Mouse (Mus musculus): Measurements from ENCODE around the gene Olfr1026.

Olfr1026 gene

GRCm38 (mm10) chr2:85921258-85921657 lies at the start of gene Olfr1026:
Gene Olfr1026 (plus strand): TSS chr2:85921558.
- DNase-seq, result no peak

GRCm38 (mm10) chr2:85885340-85885739 lies 36.0 kb upstream of the Olfr1026 start, which contains the start of gene Olfr1023:
Gene Olfr1023 (plus strand): TSS chr2:85885640.
- DNase-seq, result no peak

GRCm38 (mm10) chr2:85904952-85905351 lies 16.4 kb upstream of the Olfr1026 start, which contains the start of gene Olfr1024:
Gene Olfr1024 (minus strand): TSS chr2:85905052.
- no peak for DNase-seq

GRCm38 (mm10) chr2:85913197-85913596 lies 8.2 kb upstream of the Olfr1026 start:
- DNase-seq, result no peak

- no peak for DNase-seq
These were observed 6.5 kb upstream of the Olfr1026 start, which contains the start of gene Olfr1025-ps1 for GRCm38 (mm10) chr2:85914893-85915292. Gene Olfr1025-ps1 (plus strand): TSS chr2:85915193.

- no peak for DNase-seq
These were observed 28.8 kb downstream of the Olfr1026 start, which contains the start of gene Olfr1028 for GRCm38 (mm10) chr2:85950137-85950536. Gene Olfr1028 (plus strand): TSS chr2:85950437.

GRCm38 (mm10) chr2:85973595-85973994 lies 52.2 kb downstream of the Olfr1026 start, which contains the start of gene Olfr1029:
Gene Olfr1029 (plus strand): TSS chr2:85973895.
- DNase-seq, result no peak

Measured in thymus, postnatal 36 days (tissue).